Mouse (Mus musculus) midbrain, embryonic 11.5 days (tissue): ENCODE results near the gene Gm45062. TPM values are rescaled to one million over a fixed set of nuclear protein-coding genes. Genes with fewer than 3 reads are reported as not detected.
"Not testable (repeated sequence)": the region's sequence is repeated elsewhere in the genome, so short reads cannot be mapped to it uniquely, and the experiment has no call there.

Experiments
- ATAC-seq: fragments of 200-750 bp; cut with Nextera tagmentation; 2 replicates; pipeline ENCODE4 v1.8.0; 2017; ENCODE audit warnings: moderate TSS enrichment, moderate library complexity; ENCODE audit not compliant: low FRiP score
- DNase-seq: peaks from one replicate; pipeline ENCODE4 v3.0.0; 2015; ENCODE audit warnings: low spot score; ENCODE audit errors: missing footprints
- H3K27ac ChIP-seq: fragments of 300-500 bp; sonication (generic); 2 replicates; pipeline ENCODE4 v1.5.1; 2014; ENCODE audit warnings: low read depth, low read length
- H3K27me3 ChIP-seq: fragments of 300-500 bp; sonication (generic); 2 replicates; pipeline ENCODE4 v1.6.1; 2014; ENCODE audit warnings: mild to moderate bottlenecking, low read length, moderate library complexity, mixed read lengths; ENCODE audit not compliant: control insufficient read depth, insufficient read depth
- H3K36me3 ChIP-seq: fragments of 300-500 bp; sonication (generic); 2 replicates; pipeline ENCODE4 v1.6.1; 2014; ENCODE audit warnings: mild to moderate bottlenecking, low read length, moderate library complexity, mixed read lengths; ENCODE audit not compliant: control insufficient read depth, insufficient read depth
- H3K4me1 ChIP-seq: fragments of 300-500 bp; sonication (generic); 2 replicates; pipeline ENCODE4 v1.6.1; 2014; ENCODE audit warnings: low read length; ENCODE audit not compliant: control insufficient read depth, insufficient read depth
- H3K4me2 ChIP-seq: fragments of 300-500 bp; sonication (generic); 2 replicates; pipeline ENCODE4 v1.6.1; 2014; ENCODE audit warnings: mild to moderate bottlenecking, moderate library complexity
- H3K4me3 ChIP-seq: fragments of 300-500 bp; sonication (generic); 2 replicates; pipeline ENCODE4 v1.5.1; 2014; ENCODE audit warnings: low read depth, low read length
- H3K9ac ChIP-seq: fragments of 300-500 bp; sonication (generic); 2 replicates; pipeline ENCODE4 v1.6.1; 2014; ENCODE audit warnings: low read length
- H3K9me3 ChIP-seq: fragments of 300-500 bp; sonication (generic); 2 replicates; pipeline ENCODE4 v1.6.1; 2016; ENCODE audit warnings: low read length; ENCODE audit not compliant: control insufficient read depth
- WGBS: fragments of 180-500 bp; shearing (Covaris S2); extraction: QIAGEN DNeasy Blood & Tissue Kit; methylation state at CpG from one replicate; pipeline ENCODE4 v1.1.7; 2014; 5-methylcytosine and 5-hydroxymethylcytosine counted together
- polyA plus RNA-seq: library from polyadenylated mRNA; unstranded; fragments of >200 nt; fragmentation: Nextera tagmentation; extraction: Ambion mirVana; gene quantifications from 2 replicates; pipeline ENCODE4 v1.2.1, GENCODE M21; 2014

Gm45062 gene
- polyA plus RNA-seq, 1 experiment from 2014 or later = 15.6 TPM

DNA sequence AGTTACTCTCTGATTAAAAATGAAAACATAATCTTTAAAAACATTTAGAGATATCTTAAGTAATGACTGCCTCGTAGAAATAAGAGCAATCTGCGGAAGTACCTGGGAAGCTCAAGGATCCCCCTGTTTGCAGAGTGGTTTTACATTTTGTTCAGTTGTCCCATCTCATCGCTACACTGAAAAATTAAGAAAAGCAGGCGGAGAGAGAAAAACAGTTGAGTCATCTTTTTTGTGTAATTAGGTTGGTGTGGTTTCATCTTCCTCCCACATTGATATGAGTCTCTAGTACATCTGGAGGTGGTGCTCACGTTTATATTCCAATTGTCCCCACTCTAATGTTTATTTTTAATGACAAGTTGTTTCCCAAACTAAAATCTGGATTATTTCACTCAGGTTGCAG is 265.5 kb downstream of the Gm45062 start:
- DNase-seq = peak; percentile 77
- no peak for ATAC-seq
- no peaks in the 10 kb centered on the region for H3K9me3 ChIP-seq
- no peaks in the 10 kb centered on the region for H3K27me3 ChIP-seq
- no peaks in the 10 kb centered on the region for H3K36me3 ChIP-seq
- WGBS = 95% methylated on average over 5 of the region's 5 CpGs
- no peaks in the 10 kb centered on the region for H3K4me1 ChIP-seq
- H3K27ac ChIP-seq = no peak overlapping the region
- H3K9ac ChIP-seq = no peak overlapping the region
- no peak overlapping the region for H3K4me3 ChIP-seq
- no peak overlapping the region for H3K4me2 ChIP-seq

DNA sequence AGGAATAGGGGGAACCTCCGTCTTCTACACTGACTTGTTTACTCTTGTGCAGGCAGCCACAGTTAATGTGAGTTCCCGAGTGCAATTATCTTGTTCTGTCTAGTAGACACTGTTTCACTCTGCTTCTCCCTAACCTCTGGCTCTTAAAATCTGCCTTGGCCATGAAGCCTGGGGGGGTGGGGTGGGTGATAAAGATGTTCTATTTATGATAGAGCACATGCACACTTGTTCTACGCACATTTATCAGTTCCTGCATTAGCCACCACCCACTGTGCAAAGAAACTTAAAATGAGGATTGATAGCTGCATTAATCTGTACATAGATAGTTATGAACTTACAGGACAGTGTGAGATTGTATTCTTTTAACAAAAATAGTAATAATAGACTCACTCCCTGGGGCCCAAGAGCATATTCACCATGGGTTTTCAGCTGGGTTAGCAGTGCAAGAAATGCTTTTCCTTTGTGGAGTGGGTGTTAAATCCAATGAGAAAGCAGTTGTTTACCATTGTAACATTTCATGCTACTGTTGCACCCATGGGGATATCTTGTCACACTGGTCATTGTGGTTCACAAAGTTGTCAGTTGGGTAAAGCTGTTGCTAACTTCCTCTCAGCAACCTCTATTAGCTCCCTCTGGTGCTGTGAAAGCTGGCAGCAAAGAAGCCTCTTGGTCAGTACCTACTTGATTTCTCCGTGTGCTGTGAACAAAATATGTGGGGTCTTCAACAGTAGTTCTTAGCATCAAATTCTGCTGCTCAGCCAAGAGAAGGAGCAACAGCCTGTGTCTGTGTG is 272.0 kb downstream of the Gm45062 start:
- H3K4me1 ChIP-seq = no peaks in the 10 kb centered on the region
- H3K4me3 ChIP-seq = no peak overlapping the region
- no peaks in the 10 kb centered on the region for H3K36me3 ChIP-seq
- no peaks in the 10 kb centered on the region for H3K9me3 ChIP-seq
- 93% methylated on average over 4 of the region's 4 CpGs for WGBS
- no peaks in the 10 kb centered on the region for H3K27me3 ChIP-seq
- ATAC-seq (no peak), DNase-seq (no peak)
- H3K27ac ChIP-seq = no peak overlapping the region
- H3K9ac ChIP-seq = no peak overlapping the region
- no peak overlapping the region for H3K4me2 ChIP-seq

DNA sequence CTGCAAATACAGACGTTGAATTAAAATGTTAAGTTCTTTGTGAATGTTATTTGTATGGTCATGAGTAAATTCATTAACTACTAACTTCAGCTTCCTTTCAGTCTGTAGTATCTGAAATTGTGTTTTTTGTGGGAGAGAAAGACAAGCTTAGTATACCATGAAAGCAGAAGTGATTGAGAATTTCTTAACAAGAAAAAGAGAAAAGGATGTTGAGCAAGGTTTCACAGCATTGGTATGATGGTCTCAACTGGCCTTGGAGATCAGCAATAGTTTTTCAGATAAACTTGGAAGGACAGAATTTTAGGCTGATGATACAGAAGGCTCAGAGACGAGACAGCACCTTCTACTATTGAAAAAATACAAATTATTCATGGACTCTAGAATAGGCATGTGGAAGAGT is 277.7 kb downstream of the Gm45062 start:
- no peak for ATAC-seq
- no peaks in the 10 kb centered on the region for H3K4me1 ChIP-seq
- no peaks in the 10 kb centered on the region for H3K36me3 ChIP-seq
- no peak overlapping the region for H3K9ac ChIP-seq
- no peak overlapping the region for H3K4me2 ChIP-seq
- H3K27me3 ChIP-seq = no peaks in the 10 kb centered on the region
- DNase-seq = no peak
- no peaks in the 10 kb centered on the region for H3K9me3 ChIP-seq
- no peak overlapping the region for H3K4me3 ChIP-seq
- no peak overlapping the region for H3K27ac ChIP-seq
- WGBS = 89% methylated on average over 2 of the region's 2 CpGs

DNA sequence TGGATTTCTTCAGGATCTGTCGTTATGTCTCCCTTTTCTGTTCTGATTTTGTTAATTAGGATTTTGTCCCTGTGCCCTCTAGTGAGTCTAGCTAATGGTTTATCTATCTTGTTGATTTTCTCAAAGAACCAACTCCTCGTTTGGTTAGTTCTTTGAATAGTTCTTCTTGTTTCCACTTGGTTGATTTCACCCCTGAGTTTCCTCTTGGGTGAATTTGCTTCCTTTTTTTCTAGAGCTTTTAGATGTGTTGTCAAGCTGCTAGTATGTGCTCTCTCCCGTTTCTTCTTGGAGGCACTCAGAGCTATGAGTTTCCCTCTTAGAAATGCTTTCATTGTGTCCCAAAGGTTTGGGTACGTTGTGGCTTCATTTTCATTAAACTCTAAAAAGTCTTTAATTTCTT is 282.3 kb downstream of the Gm45062 start:
- not testable (repeated sequence) for H3K4me3 ChIP-seq, H3K4me2 ChIP-seq, H3K9ac ChIP-seq, H3K9me3 ChIP-seq, H3K27me3 ChIP-seq, H3K36me3 ChIP-seq, H3K4me1 ChIP-seq, DNase-seq, ATAC-seq, H3K27ac ChIP-seq
- WGBS = 96% methylated on average over 3 of the region's 4 CpGs

DNA sequence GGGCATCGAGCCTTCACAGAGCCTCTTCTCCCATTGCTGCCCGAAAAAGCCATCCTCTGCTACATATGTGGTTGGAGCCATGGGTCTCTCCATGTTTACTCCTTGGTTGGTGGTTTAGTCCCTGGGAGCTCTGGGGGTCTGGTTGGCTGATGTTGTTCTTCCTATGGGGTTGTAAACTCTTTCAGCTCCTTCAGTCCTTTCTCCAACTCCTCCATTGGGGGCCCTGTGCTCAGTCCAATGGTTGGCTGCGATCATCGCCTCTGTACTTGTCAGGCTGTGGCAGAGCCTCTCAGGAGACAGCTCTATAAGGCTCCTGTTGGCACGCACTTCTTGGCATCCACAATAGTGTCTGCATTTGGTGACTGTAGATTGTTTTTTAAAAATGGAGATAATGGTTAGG is 285.6 kb downstream of the Gm45062 start:
- no peak for ATAC-seq
- WGBS = 96% methylated on average over 5 of the region's 5 CpGs

DNA sequence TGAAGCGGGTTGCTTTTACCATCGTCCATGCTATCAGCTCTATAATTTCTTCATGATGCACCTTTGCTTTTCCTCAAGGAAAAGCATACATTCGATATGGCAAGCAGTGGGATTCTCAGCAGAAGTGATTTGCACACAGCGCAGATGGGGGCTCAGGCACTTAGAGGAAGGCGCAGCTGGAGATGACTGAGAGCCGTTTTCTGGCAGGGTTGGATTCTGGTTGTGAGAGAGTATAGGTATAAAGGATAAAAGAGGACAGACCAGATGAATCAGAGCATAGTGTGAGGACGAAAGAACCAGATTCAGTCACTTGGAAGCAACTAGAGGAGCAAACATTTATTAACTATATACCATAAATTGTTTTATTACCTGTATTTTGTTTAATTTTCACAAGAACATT is 286.5 kb downstream of the Gm45062 start:
- no peaks in the 10 kb centered on the region for H3K36me3 ChIP-seq
- no peaks in the 10 kb centered on the region for H3K27me3 ChIP-seq
- H3K4me1 ChIP-seq = no peaks in the 10 kb centered on the region
- H3K9ac ChIP-seq = no peak overlapping the region
- H3K4me2 ChIP-seq = no peak overlapping the region
- H3K27ac ChIP-seq = no peak overlapping the region
- DNase-seq = no peak
- WGBS = 95% methylated on average over 7 of the region's 7 CpGs
- ATAC-seq = no peak
- no peaks in the 10 kb centered on the region for H3K9me3 ChIP-seq
- H3K4me3 ChIP-seq = no peak overlapping the region

More for the DNA sequence above, 285.6 kb downstream of the Gm45062 start:
- H3K4me3 ChIP-seq = no peak overlapping the region
- H3K4me1 ChIP-seq = no peaks in the 10 kb centered on the region
- H3K9me3 ChIP-seq = no peaks in the 10 kb centered on the region
- no peak overlapping the region for H3K9ac ChIP-seq
- H3K27ac ChIP-seq = no peak overlapping the region
- no peaks in the 10 kb centered on the region for H3K27me3 ChIP-seq
- H3K36me3 ChIP-seq = no peaks in the 10 kb centered on the region
- peak; percentile 65 for DNase-seq
- no peak overlapping the region for H3K4me2 ChIP-seq

DNA sequence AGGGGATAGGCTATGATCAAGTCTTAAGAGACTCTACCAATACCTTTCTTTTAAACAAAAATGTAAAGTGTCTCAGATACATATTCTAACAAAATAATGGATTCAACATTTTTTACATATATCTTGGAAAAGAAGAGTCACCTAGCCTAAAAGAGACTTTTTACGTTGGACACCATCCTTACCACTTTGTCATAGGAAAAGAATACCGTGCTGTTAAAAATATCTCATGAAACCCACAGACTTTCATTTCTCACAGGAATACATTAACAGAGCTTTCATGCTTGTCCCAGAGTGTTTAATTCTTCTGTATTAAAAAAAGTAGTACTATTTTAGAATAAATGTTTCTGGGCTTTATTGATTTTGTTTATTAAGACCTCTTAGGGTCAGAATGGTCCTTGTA is 291.9 kb downstream of the Gm45062 start:
- ATAC-seq (no peak), DNase-seq (no peak)
- Histone ChIP-seq H3K9me3 (no peaks in the 10 kb centered on the region), H3K4me3 (no peak overlapping the region), H3K4me1 (no peaks in the 10 kb centered on the region), H3K9ac (no peak overlapping the region), H3K36me3 (0 out of 2 replicates have a peak, but pooled peaks cover 2% of the 10 kb centered on the region), H3K4me2 (no peak overlapping the region), H3K27me3 (no peaks in the 10 kb centered on the region), H3K27ac (no peak overlapping the region)
- WGBS = 97% methylated on average over 2 of the region's 2 CpGs

DNA sequence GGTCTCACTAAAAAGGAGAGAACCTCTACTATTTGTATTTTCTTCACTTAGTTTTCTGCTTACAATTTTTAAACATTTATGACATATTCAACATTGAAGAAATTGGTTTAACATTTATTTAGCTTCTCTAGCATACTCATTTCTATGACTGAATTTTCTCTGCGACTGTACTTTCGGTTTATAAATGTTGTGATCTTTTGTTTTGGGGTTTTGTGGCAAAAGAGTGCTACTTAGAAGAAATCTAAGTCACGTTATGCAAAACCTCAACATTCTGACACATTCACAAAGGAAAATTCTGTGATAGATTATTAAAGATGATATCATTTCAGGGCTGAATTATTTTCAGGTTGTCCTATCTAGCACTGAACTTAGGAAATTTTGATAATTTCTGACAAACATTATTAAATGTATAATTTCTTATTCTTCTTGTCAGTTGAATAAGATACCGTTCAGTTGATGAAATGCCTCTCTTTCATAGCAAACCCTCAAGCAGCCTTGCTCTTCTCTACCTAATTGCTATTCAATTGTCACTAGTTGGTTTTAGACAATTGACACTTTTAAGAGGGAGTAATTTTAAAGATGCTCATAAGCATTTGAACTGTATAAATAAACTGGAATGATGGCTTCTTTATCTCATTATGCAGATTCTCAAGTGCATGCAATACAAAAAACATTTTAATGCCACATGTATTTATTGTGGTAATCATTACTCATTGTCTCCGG is 297.8 kb downstream of the Gm45062 start:
- 90% methylated on average over 5 of the region's 5 CpGs for WGBS
- H3K4me3 ChIP-seq = no peak overlapping the region
- H3K9ac ChIP-seq = no peak overlapping the region
- no peak overlapping the region for H3K27ac ChIP-seq
- H3K27me3 ChIP-seq = no peaks in the 10 kb centered on the region
- ATAC-seq (no peak), DNase-seq (no peak)
- H3K4me1 ChIP-seq = no peaks in the 10 kb centered on the region
- H3K36me3 ChIP-seq = 0 out of 2 replicates have a peak, but pooled peaks cover 2% of the 10 kb centered on the region
- H3K9me3 ChIP-seq = no peaks in the 10 kb centered on the region
- no peak overlapping the region for H3K4me2 ChIP-seq

DNA sequence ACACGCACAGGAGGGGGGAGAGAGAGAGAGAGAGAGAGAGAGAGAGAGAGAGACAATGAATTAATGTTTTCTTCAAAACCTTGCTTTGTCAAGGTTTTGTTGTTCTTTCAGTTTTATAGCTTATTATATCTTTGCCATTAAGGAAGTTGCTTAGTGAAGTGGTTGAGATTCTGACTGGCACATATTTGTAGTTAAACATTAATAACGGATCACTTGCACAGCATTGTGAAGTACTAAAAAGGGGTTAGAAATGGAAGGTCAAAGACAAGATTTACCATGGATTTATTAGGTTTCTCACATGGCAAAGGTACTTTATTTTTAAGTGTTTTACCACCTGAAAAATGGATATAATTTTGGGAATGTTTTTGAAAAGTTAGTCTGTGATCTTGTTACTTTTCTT is 301.4 kb downstream of the Gm45062 start:
- H3K9ac ChIP-seq = no peak overlapping the region
- H3K4me2 ChIP-seq = no peak overlapping the region
- H3K9me3 ChIP-seq = no peaks in the 10 kb centered on the region
- no peak overlapping the region for H3K27ac ChIP-seq
- no peaks in the 10 kb centered on the region for H3K36me3 ChIP-seq
- no peak overlapping the region for H3K4me3 ChIP-seq
- no peak for ATAC-seq
- H3K4me1 ChIP-seq = no peaks in the 10 kb centered on the region
- WGBS = 90% methylated on average over 2 of the region's 2 CpGs
- no peaks in the 10 kb centered on the region for H3K27me3 ChIP-seq
- no peak for DNase-seq
